ENCODE assay signal across 10 mouse cellular contexts in genomic region chr5:142404307-142404706, GRCm38 (mm10). TPM values are rescaled to one million over a fixed set of nuclear protein-coding genes. Genes with fewer than 3 reads are reported as not detected.
DNase-seq lines count a peak whose midpoint lies in the region; ATAC-seq and TF ChIP-seq lines count a peak whose summit lies in the region.
"Had no signal": no experiment of that assay in that cellular context is flagged by ENCODE, and none has a peak within 500 bp of the region (broad histone marks: within the 10 kb centered on the region; RNA-seq: fewer than 3 reads in every experiment).

No protein-coding gene starts in this region.

- no peaks in the 10 kb centered on the region for H3K9me3 ChIP-seq in kidney, embryonic 15.5 days (replicated peaks)
- no peaks in the 10 kb centered on the region for H3K9me3 ChIP-seq in embryonic facial prominence, embryonic 12.5 days
- H3K9me3 ChIP-seq in forebrain, postnatal 0 days (ENCODE audit: low read length) = no peaks in the 10 kb centered on the region
- no peaks in the 10 kb centered on the region for H3K9me3 ChIP-seq in midbrain, postnatal 0 days (ENCODE audit: low read length)

- no peak overlapping the region for H3K27ac ChIP-seq in kidney, embryonic 15.5 days
- no peak overlapping the region for H3K27ac ChIP-seq in embryonic facial prominence, embryonic 12.5 days
- no peak overlapping the region for H3K27ac ChIP-seq in forebrain, postnatal 0 days (ENCODE audit: low read depth, low read length)
- H3K27ac ChIP-seq in midbrain, postnatal 0 days (ENCODE audit: low read depth, low read length) = no peak overlapping the region

- peaks cover 77% of the 10 kb centered on the region for H3K4me1 ChIP-seq in kidney, embryonic 15.5 days
- peaks cover 54% of the 10 kb centered on the region for H3K4me1 ChIP-seq in embryonic facial prominence, embryonic 12.5 days
- H3K4me1 ChIP-seq in forebrain, postnatal 0 days (ENCODE audit: insufficient read depth) = peaks cover 34% of the 10 kb centered on the region
- peaks cover 30% of the 10 kb centered on the region for H3K4me1 ChIP-seq in midbrain, postnatal 0 days (ENCODE audit: insufficient read depth, low read length)

- no peak for DNase-seq in kidney, adult 11 months
- DNase-seq in forebrain, postnatal 0 days = no peak
- no peak for DNase-seq in midbrain, postnatal 0 days (ENCODE audit: low spot score)
- DNase-seq in urinary bladder, adult 2 months (ENCODE audit: low spot score) = no peak
- no peak for DNase-seq in kidney, postnatal 4 days
- DNase-seq: kidney, adult 2 months; lung, adult 18-20 months had no signal

- H3K9ac ChIP-seq in kidney, embryonic 15.5 days = no peak overlapping the region
- H3K9ac ChIP-seq in embryonic facial prominence, embryonic 12.5 days = peak overlapping the region; percentile 11; the same call in 1 of the 2 replicates
- H3K9ac ChIP-seq in forebrain, postnatal 0 days = no peak overlapping the region
- H3K9ac ChIP-seq in midbrain, postnatal 0 days (replicated peaks; ENCODE audit: low read length, poor library complexity, severe bottlenecking) = peak overlapping the region; percentile 33; the same call in 1 of the 2 replicates

- TF ChIP-seq CTCF in forebrain, postnatal 0 days (IDR thresholded peaks at IDR 0.05; ENCODE audit: low read depth) = no peak
- no peak for TF ChIP-seq CTCF in midbrain, postnatal 0 days (IDR thresholded peaks at IDR 0.05)

- no peaks in the 10 kb centered on the region for H3K36me3 ChIP-seq in kidney, embryonic 15.5 days
- peaks cover 15% of the 10 kb centered on the region; the same call in 1 of the 2 replicates for H3K36me3 ChIP-seq in embryonic facial prominence, embryonic 12.5 days
- no peaks in the 10 kb centered on the region; the same call in 1 of the 2 replicates for H3K36me3 ChIP-seq in forebrain, postnatal 0 days (ENCODE audit: insufficient read depth)
- H3K36me3 ChIP-seq in midbrain, postnatal 0 days (ENCODE audit: insufficient read depth, low read length) = peaks cover 5% of the 10 kb centered on the region

- ATAC-seq in kidney, embryonic 15.5 days (replicated peaks; ENCODE audit: low FRiP score) = no peak
- no peak for ATAC-seq in embryonic facial prominence, embryonic 12.5 days (ENCODE audit: insufficient number of reproducible peaks, insufficient read depth, low FRiP score, low TSS enrichment)
- ATAC-seq in forebrain, postnatal 0 days = no peak
- no peak for ATAC-seq in midbrain, postnatal 0 days (ENCODE audit: low FRiP score)
- ATAC-seq: Patski had no signal

- WGBS in kidney, embryonic 15.5 days = 88% methylated on average over 1 of the region's 1 CpGs
- WGBS in embryonic facial prominence, embryonic 12.5 days = 100% methylated on average over 1 of the region's 1 CpGs
- 94% methylated on average over 1 of the region's 1 CpGs for WGBS in forebrain, postnatal 0 days
- 95% methylated on average over 1 of the region's 1 CpGs for WGBS in midbrain, postnatal 0 days

- peak overlapping the region; percentile 15; the same call in 1 of the 2 replicates for H3K4me2 ChIP-seq in kidney, embryonic 15.5 days
- peak overlapping the region; percentile 14; the same call in 1 of the 2 replicates for H3K4me2 ChIP-seq in embryonic facial prominence, embryonic 12.5 days (replicated peaks)
- H3K4me2 ChIP-seq in forebrain, postnatal 0 days (ENCODE audit: low read depth) = peak overlapping the region; percentile 15
- H3K4me2 ChIP-seq in midbrain, postnatal 0 days (ENCODE audit: low read depth, low read length, poor library complexity, severe bottlenecking) = peak overlapping the region; percentile 33

- H3K27me3 ChIP-seq in kidney, embryonic 15.5 days = no peaks in the 10 kb centered on the region
- H3K27me3 ChIP-seq in embryonic facial prominence, embryonic 12.5 days = no peaks in the 10 kb centered on the region
- no peaks in the 10 kb centered on the region for H3K27me3 ChIP-seq in forebrain, postnatal 0 days (ENCODE audit: insufficient read depth, low read length)
- H3K27me3 ChIP-seq in midbrain, postnatal 0 days (ENCODE audit: insufficient read depth, low read length) = no peaks in the 10 kb centered on the region
- H3K27me3 ChIP-seq: Patski had no signal

- H3K4me3 ChIP-seq in kidney, embryonic 15.5 days (replicated peaks) = no peak overlapping the region
- H3K4me3 ChIP-seq in embryonic facial prominence, embryonic 12.5 days = no peak overlapping the region
- no peak overlapping the region for H3K4me3 ChIP-seq in forebrain, postnatal 0 days (ENCODE audit: low read depth, low read length)
- H3K4me3 ChIP-seq in midbrain, postnatal 0 days (ENCODE audit: low read depth, low read length) = no peak overlapping the region

RNA-seq across cellular contexts. Expression of gene Foxk1, which starts 3.0 kb away (rescaled TPM):
- polyA plus RNA-seq in kidney, embryonic 15.5 days (2015; fragmentation: Nextera tagmentation; extraction: Ambion mirVana) = 6.4 and 7.7 TPM in 2 replicates
- polyA plus RNA-seq in embryonic facial prominence, embryonic 12.5 days (2016; fragmentation: Nextera tagmentation; extraction: Ambion mirVana) = 7.0 and 8.4 TPM in 2 replicates
- total RNA-seq in forebrain, postnatal 0 days (2014; rRNA removed) = 13.8 and 19.0 TPM in 2 replicates
- 3.2 and 5.0 TPM in 2 replicates for polyA plus RNA-seq in forebrain, postnatal 0 days (2015; fragmentation: Nextera tagmentation; extraction: Ambion mirVana)
- total RNA-seq in midbrain, postnatal 0 days (2014; rRNA removed) = 28.0 and 30.0 TPM in 2 replicates
- polyA plus RNA-seq in midbrain, postnatal 0 days (2015; fragmentation: Nextera tagmentation; extraction: Ambion mirVana) = 4.9 and 7.1 TPM in 2 replicates
- 13.8 and 21.3 TPM in 2 replicates for polyA plus RNA-seq in urinary bladder, adult 2 months (2012; rRNA removed)

RNA-seq across cellular contexts. Expression of gene Ap5z1, which starts 59.4 kb away (rescaled TPM):
- polyA plus RNA-seq in kidney, embryonic 15.5 days (2015; fragmentation: Nextera tagmentation; extraction: Ambion mirVana) = 10.2 and 12.9 TPM in 2 replicates
- 10.8 and 12.4 TPM in 2 replicates for polyA plus RNA-seq in embryonic facial prominence, embryonic 12.5 days (2016; fragmentation: Nextera tagmentation; extraction: Ambion mirVana)
- total RNA-seq in forebrain, postnatal 0 days (2014; rRNA removed) = 13.5 and 16.7 TPM in 2 replicates
- 6.4 and 7.8 TPM in 2 replicates for polyA plus RNA-seq in forebrain, postnatal 0 days (2015; fragmentation: Nextera tagmentation; extraction: Ambion mirVana)
- 11.5 and 15.3 TPM in 2 replicates for total RNA-seq in midbrain, postnatal 0 days (2014; rRNA removed)
- polyA plus RNA-seq in midbrain, postnatal 0 days (2015; fragmentation: Nextera tagmentation; extraction: Ambion mirVana) = 6.6 and 7.1 TPM in 2 replicates
- 17.1 and 18.6 TPM in 2 replicates for polyA plus RNA-seq in urinary bladder, adult 2 months (2012; rRNA removed)

Comparison
In these comparisons a context has a peak if more than half of its experiments do, and no peak if none do; other contexts are left out.
1. H3K9ac ChIP-seq: peak in embryonic facial prominence, embryonic 12.5 days (single experiment) and midbrain, postnatal 0 days (single experiment); none in kidney, embryonic 15.5 days (single experiment) and forebrain, postnatal 0 days (single experiment).
2. Peak in every context shown above with its lines, with median percentiles within 50 percentile points of each other: H3K4me2 ChIP-seq.